Mouse (Mus musculus): ENCODE measurements around the gene Atg2a.

DNA sequence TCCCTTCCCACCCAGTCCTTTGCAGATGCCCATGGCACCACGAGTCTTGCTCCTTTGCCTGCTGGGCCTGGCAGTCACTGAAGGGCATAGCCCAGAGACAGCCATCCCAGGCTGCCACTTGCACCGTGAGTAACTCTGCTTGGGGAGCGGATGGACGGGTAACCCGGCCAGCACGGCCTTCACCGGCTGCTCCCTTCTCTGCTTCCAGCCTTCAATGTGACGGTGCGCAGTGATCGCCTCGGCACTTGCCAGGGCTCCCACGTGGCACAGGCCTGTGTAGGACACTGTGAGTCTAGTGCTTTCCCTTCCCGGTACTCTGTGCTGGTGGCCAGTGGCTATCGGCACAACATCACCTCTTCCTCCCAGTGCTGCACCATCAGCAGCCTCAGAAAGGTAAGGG lies 14.7 kb upstream of the Atg2a start:
- TF ChIP-seq CTCF (IDR thresholded peaks at IDR 0.05; ENCODE audit: low read depth, low read length) (no peak), GATA2 (IDR thresholded peaks at IDR 0.05; ENCODE audit: borderline replicate concordance, low read depth, low read length) (no peak)
